Mouse (Mus musculus) ES-E14 (cell line): ENCODE measurements around the gene Pdzk1. TPM values are rescaled to one million over a fixed set of nuclear protein-coding genes. Genes with fewer than 3 reads are reported as not detected.

Experiments
- DNase-seq: peaks from one replicate; pipeline ENCODE4 v3.0.0-alpha.2; 2013; ENCODE audit warnings: low read depth, low spot score
- H3K27ac ChIP-seq: 2 replicates; pipeline ENCODE4 v1.5.1; 2012; ENCODE audit warnings: low read depth, mild to moderate bottlenecking, low read length, moderate library complexity, mixed read lengths; ENCODE audit not compliant: poor library complexity, insufficient read depth, severe bottlenecking
- H3K36me3 ChIP-seq: 2 replicates; pipeline ENCODE4 v1.6.1; 2012; ENCODE audit warnings: mild to moderate bottlenecking, low read length, moderate library complexity, mixed read lengths; ENCODE audit not compliant: control insufficient read depth, poor library complexity, insufficient read depth, severe bottlenecking
- H3K4me1 ChIP-seq, 2 experiments: fragments of 150-350 bp in 1 of 2; sonication (generic) in 1 of 2; 2 replicates each; pipeline ENCODE4 v1.6.1; 2012; ENCODE audit warnings: low read length in 2 of 2, mild to moderate bottlenecking in 1 of 2, mixed read lengths in 1 of 2; ENCODE audit not compliant: control insufficient read depth in 2 of 2, insufficient read depth in 2 of 2, poor library complexity in 1 of 2
- H3K4me3 ChIP-seq, 2 experiments: fragments of 150-350 bp in 1 of 2; sonication (generic) in 1 of 2; 2 replicates each; pipeline ENCODE4 v1.5.1; 2012; ENCODE audit warnings: low read length in 2 of 2, low read depth in 1 of 2, mild to moderate bottlenecking in 1 of 2, mixed read lengths in 1 of 2; ENCODE audit not compliant: insufficient read depth in 1 of 2, poor library complexity in 1 of 2, severe bottlenecking in 1 of 2
- H3K9ac ChIP-seq: 2 replicates; pipeline ENCODE4 v1.6.1; 2012; ENCODE audit warnings: low read depth, mild to moderate bottlenecking, low read length, mixed read lengths; ENCODE audit not compliant: poor library complexity, insufficient read depth, severe bottlenecking
- H3K9me3 ChIP-seq: fragments of 150-350 bp; sonication (generic); 2 replicates; pipeline ENCODE4 v1.6.1; 2012; ENCODE audit warnings: low read depth, mild to moderate bottlenecking, low read length; ENCODE audit not compliant: control insufficient read depth, insufficient read depth
- CHD2 ChIP-seq: IDR thresholded peaks from 2 replicates; pipeline ENCODE4 v1.6.1; 2014; ENCODE audit warnings: mild to moderate bottlenecking, low read depth, low read length, inconsistent platforms
- HCFC1 ChIP-seq: IDR thresholded peaks from 2 replicates; pipeline ENCODE4 v1.6.1; 2012; ENCODE audit warnings: low read length, inconsistent platforms, borderline replicate concordance; ENCODE audit not compliant: insufficient read depth
- MAFK ChIP-seq: IDR thresholded peaks from 2 replicates; pipeline ENCODE4 v1.6.1; 2014; ENCODE audit warnings: mild to moderate bottlenecking, low read depth, low read length, inconsistent platforms; ENCODE audit not compliant: insufficient read depth
- ZC3H11A ChIP-seq: IDR thresholded peaks from 2 replicates; pipeline ENCODE4 v1.6.1; 2012; ENCODE audit warnings: low read depth, mild to moderate bottlenecking, inconsistent platforms, low read length, borderline replicate concordance
- ZNF384 ChIP-seq: IDR thresholded peaks from 2 replicates; pipeline ENCODE4 v1.6.1; 2012; ENCODE audit warnings: low read depth, low read length, inconsistent platforms
- in situ Hi-C, 2 experiments: fragments of 600-800 bp; cut with MboI; formaldehyde crosslinking; loops; one replicate each; pipeline ENCODE4 v1.15.1; 2025; ENCODE audit warnings: low sequenced_read_pairs in 2 of 2, inconsistent platforms in 1 of 2; ENCODE audit not compliant: unreplicated experiment in 2 of 2
- total RNA-seq: library from RNA; depleted of rRNA; stranded (reverse); fragments of 300-350 nt; gene quantifications from 2 replicates; pipeline ENCODE4 v1.2.3, GENCODE M21; 2012; rRNA removed

Pdzk1 gene
- 1.6 and 3.0 TPM in 2 replicates for total RNA-seq

DNA sequence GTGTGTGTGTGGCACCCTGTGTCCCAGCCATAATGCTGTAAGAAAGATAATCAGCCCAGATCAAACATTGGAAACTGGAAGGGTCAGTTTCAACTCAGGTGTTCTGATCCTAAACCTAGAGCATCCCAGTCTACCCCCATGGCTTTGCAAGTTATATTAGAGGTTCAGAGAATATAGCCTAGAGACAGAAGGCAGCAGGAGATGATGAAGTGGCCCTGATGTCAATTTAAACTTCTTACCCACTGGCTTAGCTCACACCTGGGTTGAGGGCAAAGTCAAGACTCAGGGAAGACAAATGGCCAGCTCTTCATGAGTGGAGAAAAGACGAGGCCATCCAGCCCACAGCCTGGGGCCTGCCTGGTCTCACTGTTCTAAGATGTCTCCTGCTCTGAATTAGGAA, at the start of gene Pdzk1, which contains the start of gene Cd160:
Gene Pdzk1, plus strand, starts transcription at position 301 of the 400 bp plus-strand sequence.
Gene Cd160, minus strand, starts transcription at position 368 of the 400 bp plus-strand sequence.
- Histone ChIP-seq H3K9ac (no peak within 1 kb of the TSS), H3K9me3 (no peaks in the 10 kb centered on the region), H3K4me1 (peaks cover 14 to 20% of the 10 kb centered on the region in 2 experiments; a peak in 3 of 4 replicates), H3K27ac (peak within 1 kb of the TSS; percentile 15; the same call in 1 of the 2 replicates), H3K36me3 (no peaks in the 10 kb centered on the region), H3K4me3 (no peak within 1 kb of the TSS)
- in situ Hi-C loops = no loop called here
- TF ChIP-seq ZC3H11A = no peak
- TF ChIP-seq CHD2 = no peak
- no peak for TF ChIP-seq HCFC1
- DNase-seq = no peak

- no peak for TF ChIP-seq ZNF384
- no peak for TF ChIP-seq ZC3H11A
- TF ChIP-seq MAFK = no peak
- TF ChIP-seq HCFC1 = no peak
- no peak for TF ChIP-seq CHD2
- Histone ChIP-seq H3K4me1 (no peaks in the 10 kb centered on the region), H3K36me3 (peaks cover 2% of the 10 kb centered on the region; the same call in 1 of the 2 replicates), H3K9ac (no peak overlapping the region), H3K9me3 (no peaks in the 10 kb centered on the region), H3K27ac (no peak overlapping the region), H3K4me3 (no peak overlapping the region)
- in situ Hi-C loops = no loop called here
- no peak for DNase-seq
Observed at GRCm38 (mm10) chr3:96782236-96782635, 46.8 kb upstream of the Pdzk1 start.

GRCm38 (mm10) chr3:96787784-96788183, 41.3 kb upstream of the Pdzk1 start:
- Histone ChIP-seq H3K36me3 (peaks cover 12% of the 10 kb centered on the region; the same call in 1 of the 2 replicates), H3K27ac (no peak overlapping the region), H3K4me1 (no peaks in the 10 kb centered on the region), H3K9me3 (no peaks in the 10 kb centered on the region), H3K4me3 (no peak overlapping the region), H3K9ac (no peak overlapping the region)
- in situ Hi-C loops = no loop called here
- no peak for DNase-seq
- TF ChIP-seq MAFK (0 out of 2 replicates have a peak, but pooled peaks have one; percentile 28), ZC3H11A (no peak)

DNA sequence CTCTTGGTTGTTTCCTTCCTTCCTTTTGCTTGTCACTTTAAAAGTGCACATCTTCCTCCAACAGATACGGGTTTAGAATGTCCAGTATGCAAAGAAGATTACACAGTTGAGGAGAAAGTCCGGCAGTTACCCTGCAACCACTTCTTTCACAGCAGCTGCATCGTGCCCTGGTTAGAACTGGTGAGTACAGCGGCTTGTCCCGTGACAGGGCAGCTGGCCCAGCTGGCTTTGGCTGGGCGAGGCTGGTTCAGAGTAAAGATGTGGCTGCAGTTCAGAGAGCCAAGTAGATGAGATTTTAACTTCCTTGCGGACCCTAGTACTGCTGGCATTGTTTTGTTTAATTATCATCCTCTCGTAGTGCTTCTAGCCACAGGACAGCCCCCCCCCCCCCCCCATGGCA, 40.6 kb upstream of the Pdzk1 start:
- Histone ChIP-seq H3K27ac (no peak overlapping the region), H3K9ac (no peak overlapping the region), H3K4me1 (no peaks in the 10 kb centered on the region), H3K36me3 (peaks cover 12% of the 10 kb centered on the region; the same call in 1 of the 2 replicates), H3K9me3 (no peaks in the 10 kb centered on the region), H3K4me3 (no peak overlapping the region)
- in situ Hi-C loops = no loop called here
- no peak for DNase-seq
- no peak for TF ChIP-seq CHD2

GRCm38 (mm10) chr3:96800254-96800653, 28.8 kb upstream of the Pdzk1 start:
- in situ Hi-C loops = no loop called here
- TF ChIP-seq CHD2 = no peak
- TF ChIP-seq HCFC1 = no peak
- TF ChIP-seq ZNF384 = no peak
- no peak for TF ChIP-seq MAFK
- no peak for TF ChIP-seq ZC3H11A
- Histone ChIP-seq H3K4me3 (no peak overlapping the region), H3K9ac (no peak overlapping the region), H3K36me3 (no peaks in the 10 kb centered on the region), H3K4me1 (no peaks in the 10 kb centered on the region), H3K27ac (no peak overlapping the region), H3K9me3 (no peaks in the 10 kb centered on the region)
- DNase-seq = no peak
